Mouse (Mus musculus) left cerebral cortex, postnatal 36 days (tissue): ENCODE measurements around the gene Grm3. TPM values are rescaled to one million over a fixed set of nuclear protein-coding genes. Genes with fewer than 3 reads are reported as not detected.
A peak's percentile ranks its signal among the peaks of the same experiment; 100 is the strongest.

Experiments used
- DNase-seq, 2 experiments: peaks; one replicate each; pipeline ENCODE4 v3.0.0; 2021 to 2022; ENCODE audit warnings: low spot score in 2 of 2, mixed read lengths in 1 of 2
- intact Hi-C: fragments of 180-260 bp; cut with DNase I; formaldehyde crosslinking; loops from one replicate; pipeline ENCODE4 v1.15.1; 2025
- total RNA-seq, 2 experiments: library from RNA; stranded (reverse); gene quantifications; 2 replicates each; pipeline ENCODE4 v1.2.3; 2021

The Grm3 gene
- 100 to 1,000 TPM; 116 to 141 TPM for total RNA-seq

- peak; percentile 56 to 62 for DNase-seq
- intact Hi-C loops: no loop called here
These were observed at the start of gene Grm3 for GRCm38 (mm10) chr5:9724956-9725600. Grm3 (minus strand) TSS chr5:9725170.

GRCm38 (mm10) chr5:9755751-9756150 is 30.8 kb upstream of the Grm3 start:
- intact Hi-C loops: no loop called here
- DNase-seq: no peak

GRCm38 (mm10) chr5:9748184-9748583 is 23.2 kb upstream of the Grm3 start:
- intact Hi-C loops: no loop called here
- no peak for DNase-seq

GRCm38 (mm10) chr5:9744120-9744519 is 19.1 kb upstream of the Grm3 start:
- intact Hi-C loops: no loop called here
- DNase-seq: no peak

- DNase-seq: peak; percentile 79 to 86
- intact Hi-C loops: no loop called here
These were observed 765 bp upstream of the Grm3 start for GRCm38 (mm10) chr5:9725601-9726268.

GRCm38 (mm10) chr5:9724287-9724955 is 549 bp downstream of the Grm3 start:
- intact Hi-C loops: no loop called here
- DNase-seq: peak; percentile 41 to 51

GRCm38 (mm10) chr5:9721136-9721535 is 3.8 kb downstream of the Grm3 start:
- intact Hi-C loops: no loop called here
- no peak for DNase-seq

- peak in 1 of 2 experiments; percentile 5 for DNase-seq
- intact Hi-C loops: no loop called here
These were observed 8.7 kb downstream of the Grm3 start for GRCm38 (mm10) chr5:9716295-9716694.

GRCm38 (mm10) chr5:9707096-9707495 is 17.9 kb downstream of the Grm3 start:
- intact Hi-C loops: loop anchor here (10.0 kb wide), 1 partner anchor 162 kb away; no protein-coding TSS in a partner anchor
- DNase-seq: no peak

- intact Hi-C loops: loop anchor here (10.0 kb wide), 1 partner anchor 159 kb away; no protein-coding TSS in a partner anchor
These were observed 21.5 kb downstream of the Grm3 start for GRCm38 (mm10) chr5:9703385-9704009.

GRCm38 (mm10) chr5:9702656-9703384 is 22.1 kb downstream of the Grm3 start:
- DNase-seq: no peak
- intact Hi-C loops: loop anchor here (10.0 kb wide), 1 partner anchor 158 kb away; no protein-coding TSS in a partner anchor

More at GRCm38 (mm10) chr5:9703385-9704009, 21.5 kb downstream of the Grm3 start:
- no peak for DNase-seq

GRCm38 (mm10) chr5:9692333-9692732 is 32.6 kb downstream of the Grm3 start:
- intact Hi-C loops: no loop called here
- DNase-seq: no peak

- DNase-seq: no peak
- intact Hi-C loops: no loop called here
These were observed 34.2 kb downstream of the Grm3 start for GRCm38 (mm10) chr5:9690599-9691242.

GRCm38 (mm10) chr5:9690192-9690591 is 34.8 kb downstream of the Grm3 start:
- no peak for DNase-seq
- intact Hi-C loops: no loop called here

- intact Hi-C loops: no loop called here
- no peak for DNase-seq
These were observed 41.8 kb downstream of the Grm3 start for GRCm38 (mm10) chr5:9683204-9683603.

- intact Hi-C loops: loop anchor here (5.0 kb wide), 2 partner anchors 92 to 172 kb away; no protein-coding TSS in a partner anchor
- DNase-seq: no peak
These were observed 56.0 kb downstream of the Grm3 start for GRCm38 (mm10) chr5:9669002-9669401.

GRCm38 (mm10) chr5:9663416-9663815 is 61.6 kb downstream of the Grm3 start:
- intact Hi-C loops: no loop called here
- DNase-seq: no peak

- intact Hi-C loops: no loop called here
- peak; percentile 52 to 54 for DNase-seq
These were observed 62.9 kb downstream of the Grm3 start for GRCm38 (mm10) chr5:9661870-9662589.
